Mouse (Mus musculus) cerebellum, adult 9-10 months (tissue): ENCODE results near the gene Igfbp4.

ENCODE experiments used
- DNase-seq: peaks from one replicate; pipeline ENCODE4 v3.0.0; 2022

The Igfbp4 gene

DNA sequence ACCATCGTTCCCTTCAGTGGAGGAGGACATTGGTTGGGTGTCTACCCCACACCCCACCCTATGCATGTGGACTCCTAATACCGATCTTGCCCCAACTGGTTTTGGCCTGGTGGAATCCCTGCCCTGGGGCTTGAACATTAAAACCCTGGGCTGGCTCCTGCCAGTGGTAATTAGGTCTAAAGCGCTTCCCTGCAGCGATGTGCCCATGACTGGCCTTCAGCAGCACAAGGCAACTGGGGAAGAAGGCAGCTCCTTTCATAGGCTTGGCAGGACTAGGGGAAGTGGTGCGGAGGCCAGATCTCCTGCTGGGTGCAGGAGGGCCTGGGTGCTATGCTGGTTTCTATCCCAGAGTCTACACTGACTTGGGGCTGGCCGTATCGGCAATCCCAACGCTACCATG lies 42.5 kb downstream of the Igfbp4 start:
- no peak for DNase-seq

DNA sequence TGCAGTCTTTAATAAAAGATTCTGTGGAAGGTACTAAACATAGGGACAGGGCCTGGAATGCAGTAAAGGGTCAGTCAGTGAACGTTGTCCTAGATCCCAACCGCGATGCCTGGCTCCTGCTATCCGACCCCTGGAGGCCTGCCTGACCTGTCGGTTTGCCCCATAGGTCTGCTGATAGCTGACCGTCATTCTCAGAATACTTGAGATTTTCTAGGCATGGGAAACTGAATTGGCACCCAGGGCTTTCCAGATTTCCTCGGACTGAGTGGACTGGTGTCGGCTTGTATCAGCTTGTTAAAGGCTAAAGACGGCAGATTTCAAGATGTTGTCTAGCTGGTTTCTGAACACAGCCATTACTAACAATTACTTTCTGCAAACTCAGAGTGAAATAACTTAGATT lies 43.3 kb downstream of the Igfbp4 start:
- no peak for DNase-seq

DNA sequence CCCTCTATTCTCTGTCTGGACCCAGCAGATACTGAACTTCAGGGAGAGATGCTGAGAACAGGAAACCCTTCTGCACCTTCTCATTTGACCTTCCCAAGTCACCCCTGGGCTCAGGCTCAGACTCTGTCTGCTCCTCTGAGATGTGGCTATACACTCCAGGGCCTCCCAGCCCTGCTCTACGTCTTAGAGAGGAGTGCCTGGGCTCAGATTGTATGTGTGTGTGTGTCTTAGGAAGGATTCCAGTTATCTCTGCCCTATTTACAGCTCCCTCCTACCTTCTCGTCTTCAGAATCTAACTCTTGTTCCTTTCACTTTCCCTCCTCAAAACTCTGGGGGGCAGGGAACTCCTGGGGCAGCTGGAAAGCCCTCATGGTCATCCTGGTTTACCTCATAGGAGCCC lies 47.4 kb downstream of the Igfbp4 start:
- no peak for DNase-seq

DNA sequence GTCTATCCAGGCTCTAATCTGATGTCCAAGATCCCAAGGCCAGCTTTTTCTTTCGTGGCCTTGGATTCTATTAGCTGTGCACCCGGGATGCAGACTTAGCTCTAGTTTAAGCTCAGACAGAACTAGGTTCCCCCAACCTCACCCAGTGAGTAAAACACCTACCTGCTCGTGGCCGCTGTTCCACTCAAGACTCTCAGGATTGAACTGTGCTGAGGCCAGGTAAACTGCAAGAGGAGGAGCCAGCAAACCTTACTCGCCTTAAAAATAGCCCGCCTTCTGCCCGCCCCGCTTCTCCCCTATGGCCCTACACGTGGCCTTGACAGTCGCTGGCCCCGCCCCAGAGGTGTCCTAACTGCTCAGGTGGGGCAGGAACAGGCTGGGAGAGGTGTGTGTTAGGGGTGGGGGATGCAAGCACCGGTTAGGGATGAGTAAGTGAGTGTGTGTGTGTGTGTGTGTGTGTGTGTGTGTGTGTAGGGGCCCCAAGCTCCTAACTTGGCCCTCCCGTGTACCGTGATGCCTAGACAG lies 48.1 kb downstream of the Igfbp4 start, which contains the start of gene Tns4:
Tns4 (minus strand) TSS at position 230 of the 525 bp plus-strand sequence.
- DNase-seq, result no peak

DNA sequence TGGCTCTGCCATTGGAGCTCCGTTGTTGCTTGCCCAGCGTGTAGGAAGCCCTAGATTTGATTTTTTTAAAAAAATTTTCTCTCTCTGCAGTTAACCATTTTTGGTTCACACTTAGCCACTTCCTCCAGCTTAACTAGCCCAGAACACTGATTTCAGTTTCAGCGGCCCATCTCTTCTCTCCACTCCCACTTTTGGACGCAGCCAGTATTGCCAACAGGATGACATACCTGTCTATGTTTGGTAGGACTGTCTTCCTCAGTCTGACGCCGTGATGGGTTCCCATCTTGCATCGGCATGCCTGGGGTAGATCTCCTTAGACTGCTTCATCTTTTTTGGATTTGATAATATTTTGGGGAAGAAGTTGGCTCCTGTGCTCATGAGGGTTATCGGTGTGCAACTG lies 49.3 kb downstream of the Igfbp4 start:
- DNase-seq, result no peak

DNA sequence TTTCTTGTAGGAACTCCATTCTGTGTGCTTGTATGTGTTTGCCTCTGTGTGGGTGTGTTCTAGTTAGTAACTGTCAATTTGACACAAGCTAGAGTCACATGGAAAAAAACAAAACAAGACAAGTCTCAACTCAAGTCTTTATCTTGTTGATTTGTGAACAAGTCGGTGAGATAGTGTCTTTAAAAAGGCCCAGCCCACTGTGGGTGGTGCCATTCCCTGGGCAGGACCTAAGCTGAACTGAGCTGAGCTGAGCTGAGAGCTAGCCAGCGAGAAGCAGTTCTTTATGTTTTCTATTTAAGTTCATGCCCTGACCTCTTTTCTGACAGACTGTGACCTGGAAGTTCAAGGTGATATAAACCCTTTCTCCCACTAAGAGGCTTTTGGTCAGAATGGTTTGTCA lies 50.6 kb downstream of the Igfbp4 start:
- DNase-seq, result no peak

DNA sequence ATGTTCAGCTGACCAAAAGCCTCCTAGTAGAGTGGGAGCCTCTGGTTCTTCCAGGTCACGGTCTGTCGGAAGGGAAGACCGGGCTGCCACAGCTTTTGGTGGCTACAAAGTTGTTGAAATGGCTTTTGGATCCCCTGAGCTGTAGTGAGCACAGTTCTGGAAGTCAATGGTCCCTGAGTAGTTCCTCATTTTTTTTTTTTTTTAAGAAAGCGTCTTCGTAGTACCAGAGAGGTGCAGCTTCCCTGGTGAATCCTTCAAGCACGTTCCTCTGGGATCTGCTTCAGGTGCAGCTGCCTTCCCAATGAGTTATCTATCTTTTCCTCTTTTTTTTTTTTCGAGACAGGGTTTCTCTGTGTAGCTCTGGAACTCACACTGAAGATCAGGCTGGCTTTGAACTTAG lies 52.7 kb downstream of the Igfbp4 start:
- DNase-seq, result no peak

DNA sequence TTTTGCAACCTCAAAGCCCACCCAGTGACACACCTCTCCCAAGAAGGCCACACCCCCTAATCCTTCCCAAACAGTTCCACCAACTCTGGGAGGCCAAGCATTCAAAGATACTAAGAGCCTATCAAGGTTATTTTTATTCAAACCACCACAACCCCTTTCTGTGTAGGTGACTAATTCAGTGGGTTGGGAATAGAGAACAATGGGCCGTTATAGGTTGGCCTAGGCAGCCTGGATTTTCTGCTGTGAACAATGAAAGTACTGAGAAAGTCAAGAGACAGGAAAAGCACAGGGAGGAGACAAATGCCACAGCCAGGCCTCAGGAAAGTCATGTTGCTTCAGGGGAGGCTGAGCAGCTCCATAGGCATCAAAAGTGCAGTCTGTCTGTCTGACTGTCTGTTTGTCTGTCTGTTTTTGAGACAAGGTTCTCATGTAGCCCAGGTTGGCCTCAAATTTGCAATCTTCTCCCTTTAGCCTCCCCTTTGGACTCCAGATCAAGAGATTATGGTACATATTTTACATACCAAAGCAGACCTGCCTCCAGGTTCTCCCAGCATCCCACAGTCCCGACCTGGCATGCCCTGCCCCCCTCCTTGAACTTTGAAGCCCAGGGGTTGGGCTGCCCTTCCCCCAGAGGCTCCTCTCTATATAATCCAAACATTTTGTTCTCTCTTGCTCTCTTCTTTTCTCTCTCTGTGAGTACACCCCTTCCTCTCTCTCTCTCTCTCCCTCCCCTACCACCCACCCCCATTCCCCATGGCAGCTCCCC lies 54.0 kb downstream of the Igfbp4 start:
- DNase-seq, result no peak

DNA sequence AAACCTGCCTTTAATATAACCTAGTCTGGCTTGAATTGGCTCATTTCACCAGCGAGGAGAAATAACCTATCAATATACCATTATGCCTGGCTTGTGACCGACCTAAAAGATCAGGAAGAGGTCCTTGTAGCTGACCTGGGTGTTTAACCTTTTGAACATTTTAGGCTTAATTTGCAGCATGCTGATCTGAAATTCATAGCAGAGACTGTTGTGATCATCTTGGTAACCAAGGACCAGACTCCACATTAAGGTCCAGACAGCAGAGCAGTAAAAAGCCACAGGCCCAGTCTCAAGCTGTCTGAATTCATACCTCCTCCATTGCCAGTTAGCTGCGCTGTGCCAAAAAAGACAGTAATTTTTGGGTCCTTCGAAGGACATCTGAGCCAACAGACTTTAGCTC lies 54.7 kb downstream of the Igfbp4 start:
- no peak for DNase-seq

DNA sequence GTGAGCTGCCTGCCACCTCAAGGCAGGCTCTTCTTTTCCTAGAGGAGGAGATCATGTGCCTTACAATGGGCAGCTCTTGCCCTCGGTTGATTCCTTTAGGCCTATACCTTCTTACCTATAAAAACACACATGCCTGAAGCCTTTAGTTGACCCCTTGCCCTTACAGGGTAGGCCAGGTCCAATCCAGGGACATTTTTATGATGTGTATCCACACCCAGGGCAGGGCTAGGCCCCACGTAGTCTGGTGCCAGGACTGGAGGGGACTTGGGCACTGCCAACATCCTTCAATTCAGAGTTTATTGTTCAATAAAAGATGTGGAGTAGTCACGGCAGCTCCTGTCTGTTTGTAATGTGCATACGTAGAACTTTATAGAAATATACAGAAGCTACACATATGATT lies 55.4 kb downstream of the Igfbp4 start:
- DNase-seq, result no peak

DNA sequence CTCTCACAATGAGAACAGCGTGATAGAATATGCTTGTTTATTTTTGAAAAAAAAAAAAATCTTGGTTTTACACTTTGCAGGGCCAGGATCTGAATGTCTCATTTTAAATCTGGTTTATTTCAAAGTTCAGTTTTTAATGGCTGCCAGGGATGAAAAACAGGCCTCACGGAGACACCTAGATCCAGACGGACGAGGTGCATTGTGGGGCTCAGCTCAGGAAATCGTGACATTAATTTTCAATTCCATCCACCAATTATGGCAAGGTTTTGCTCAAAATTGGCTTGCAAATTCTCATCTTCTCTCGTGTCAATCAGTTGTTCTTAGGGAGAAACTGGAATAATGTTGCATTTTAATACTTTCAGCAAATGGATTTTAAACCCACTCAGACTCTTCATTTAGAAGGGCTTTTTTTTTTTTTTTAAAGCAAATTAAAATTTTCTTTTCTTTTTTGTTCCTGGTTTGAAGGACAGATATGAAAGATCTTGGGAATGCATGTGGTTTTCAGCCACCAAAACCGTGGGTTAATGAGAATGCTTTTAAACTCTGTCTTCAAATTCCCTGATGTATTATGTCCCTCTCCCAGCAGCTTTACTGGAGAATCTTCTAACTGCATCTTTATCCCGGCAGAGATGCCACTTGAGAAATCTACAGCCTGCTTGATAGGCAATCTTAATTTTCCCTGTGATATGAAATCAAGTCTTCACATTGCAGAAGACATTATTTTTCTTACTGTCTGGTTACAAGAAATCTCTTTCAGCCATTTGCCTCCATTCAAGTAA lies 56.1 kb downstream of the Igfbp4 start:
- DNase-seq, result no peak

DNA sequence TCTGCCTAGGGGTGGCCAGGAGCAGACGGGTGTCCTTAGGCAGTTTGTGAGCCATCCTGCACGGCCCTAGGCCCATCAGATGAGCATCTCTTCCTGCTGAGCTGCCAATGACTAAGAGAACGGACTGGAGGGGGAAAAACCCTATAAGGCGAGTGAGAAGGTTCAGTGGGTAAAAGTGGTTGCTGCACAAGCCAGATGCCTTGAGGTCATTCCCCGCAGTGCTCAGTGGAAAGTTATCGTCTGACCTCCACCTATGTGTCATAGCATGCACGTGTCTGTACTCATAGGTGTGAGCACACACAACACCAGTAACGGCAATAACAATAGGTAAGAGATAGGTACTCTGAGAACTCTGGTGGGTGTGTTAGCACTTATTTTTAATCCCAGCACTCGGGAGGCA lies 57.9 kb downstream of the Igfbp4 start:
- DNase-seq, result no peak

DNA sequence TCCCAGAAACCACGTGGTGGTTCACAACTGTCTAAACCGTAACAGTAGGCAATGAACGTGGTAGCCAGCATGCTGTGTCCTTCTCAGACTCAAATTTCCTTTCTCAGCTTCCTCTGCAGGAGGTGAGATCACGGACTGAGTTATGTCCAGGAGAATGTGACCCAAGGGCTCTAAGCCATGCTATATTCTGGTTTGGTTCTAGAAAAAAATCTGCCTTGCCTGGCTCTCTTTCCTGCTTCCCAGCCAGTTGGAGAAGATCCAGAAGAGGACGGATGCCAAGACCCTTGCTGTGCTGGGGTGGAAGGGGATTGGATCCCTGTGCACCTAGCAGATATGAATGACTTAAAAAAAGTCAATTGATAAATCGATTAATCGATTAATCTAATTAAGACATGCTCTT lies 58.5 kb downstream of the Igfbp4 start:
- DNase-seq, result no peak

DNA sequence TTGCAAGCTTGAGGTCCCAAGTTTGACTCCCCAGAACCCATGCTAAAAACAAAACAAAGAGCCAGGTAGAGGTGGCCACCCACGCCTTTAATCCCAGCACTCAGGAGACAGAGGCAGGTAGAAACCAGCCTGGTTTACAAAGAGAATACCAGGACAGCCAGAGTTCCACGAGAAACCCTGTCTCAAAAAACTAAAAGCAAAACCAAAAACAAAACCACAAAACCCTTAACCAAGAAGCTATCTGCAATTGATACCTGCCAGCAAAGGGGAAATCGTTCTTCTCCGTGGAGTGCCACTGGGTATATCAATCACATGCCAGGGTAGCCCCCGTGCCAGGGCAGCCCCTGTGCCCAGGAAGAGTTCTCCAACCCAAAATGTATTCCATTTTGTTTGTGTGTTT lies 59.2 kb downstream of the Igfbp4 start:
- DNase-seq, result no peak

DNA sequence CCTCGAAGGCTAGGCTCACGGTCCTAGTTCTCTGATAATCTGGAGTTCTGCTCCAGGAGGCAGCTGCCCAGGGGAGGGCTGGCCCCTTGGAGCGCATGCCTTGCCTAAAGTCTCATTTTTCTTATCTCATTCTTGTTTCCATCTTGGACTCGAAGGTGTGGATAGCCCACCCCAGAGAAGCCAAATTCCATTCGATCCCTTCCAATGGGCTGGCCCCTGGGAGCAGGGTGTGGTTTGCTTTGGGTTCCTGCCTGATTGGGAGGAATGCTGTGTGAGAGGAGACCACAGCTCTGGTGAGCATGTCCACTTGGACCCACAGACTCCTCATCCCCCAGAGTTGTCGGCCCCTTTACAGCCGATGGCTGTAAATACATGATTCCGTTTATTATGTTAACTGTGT lies 60.6 kb downstream of the Igfbp4 start:
- DNase-seq, result no peak

DNA sequence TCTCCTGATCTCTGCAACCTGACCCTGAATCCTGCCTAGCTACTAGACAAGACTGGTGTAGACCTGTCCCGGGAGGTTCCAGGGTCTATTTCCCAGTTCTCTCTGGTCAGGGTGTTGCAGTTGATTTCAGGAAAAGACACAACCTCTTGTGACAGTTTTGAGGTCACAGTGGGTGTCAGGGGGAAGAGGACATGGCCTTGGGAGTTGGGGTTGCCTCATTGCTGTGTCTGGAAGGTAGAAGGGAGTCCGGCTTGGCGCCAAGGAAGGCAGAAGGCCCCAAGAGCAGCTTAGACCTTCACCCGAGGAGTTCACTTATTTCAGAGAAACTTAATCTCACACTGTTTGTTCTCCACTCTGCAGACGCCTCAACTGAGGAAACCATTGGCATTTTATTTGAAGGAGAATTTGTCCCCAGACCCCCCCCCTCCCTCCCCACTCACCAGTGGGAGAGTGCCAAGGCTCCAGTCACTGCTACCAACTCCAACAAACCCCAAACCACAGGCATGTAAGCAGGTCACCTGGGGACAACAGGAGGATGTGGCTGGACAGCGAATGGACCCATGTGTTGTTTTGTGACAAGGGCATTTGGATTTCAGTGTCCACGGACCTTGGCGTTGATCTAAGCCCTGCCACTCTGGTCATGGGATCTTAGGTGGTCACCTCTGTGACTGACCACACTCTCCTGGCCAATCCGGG lies 61.7 kb downstream of the Igfbp4 start:
- no peak for DNase-seq
